Mouse (Mus musculus) kidney, postnatal 14 days (tissue): ENCODE data around the gene 6430571L13Rik.

Experiments
- DNase-seq: peaks from one replicate; pipeline ENCODE4 v3.0.0; 2022; ENCODE audit warnings: mixed read lengths

Gene 6430571L13Rik

GRCm38 (mm10) chr9:107340911-107341645, 676 bp downstream of the 6430571L13Rik start:
- DNase-seq: no peak

- DNase-seq: no peak
Observed at GRCm38 (mm10) chr9:107342201-107342709, 1.9 kb downstream of the 6430571L13Rik start.

GRCm38 (mm10) chr9:107343146-107343943, 2.9 kb downstream of the 6430571L13Rik start:
- DNase-seq: peak; percentile 36

- DNase-seq: no peak
Observed at GRCm38 (mm10) chr9:107344027-107344426, 3.6 kb downstream of the 6430571L13Rik start.

- no peak for DNase-seq
Observed at GRCm38 (mm10) chr9:107346081-107346480, 5.7 kb downstream of the 6430571L13Rik start.

GRCm38 (mm10) chr9:107347586-107348183, 7.3 kb downstream of the 6430571L13Rik start:
- no peak for DNase-seq

- DNase-seq: no peak
Observed at GRCm38 (mm10) chr9:107349321-107349720, 8.9 kb downstream of the 6430571L13Rik start.

GRCm38 (mm10) chr9:107354826-107355225, 14.4 kb downstream of the 6430571L13Rik start:
- DNase-seq: no peak

GRCm38 (mm10) chr9:107355870-107356765, 15.7 kb downstream of the 6430571L13Rik start:
- DNase-seq: peak; percentile 76

GRCm38 (mm10) chr9:107357651-107358050, 17.2 kb downstream of the 6430571L13Rik start:
- peak; percentile 72 for DNase-seq

- no peak for DNase-seq
Observed at GRCm38 (mm10) chr9:107360989-107361388, 20.6 kb downstream of the 6430571L13Rik start.

GRCm38 (mm10) chr9:107366644-107367043, 26.2 kb downstream of the 6430571L13Rik start:
- DNase-seq: peak; percentile 62

- no peak for DNase-seq
Observed at GRCm38 (mm10) chr9:107368302-107368701, 27.9 kb downstream of the 6430571L13Rik start.

- no peak for DNase-seq
Observed at GRCm38 (mm10) chr9:107369270-107370105, 29.1 kb downstream of the 6430571L13Rik start.

- DNase-seq: no peak
Observed at GRCm38 (mm10) chr9:107370106-107370463, 29.7 kb downstream of the 6430571L13Rik start.

GRCm38 (mm10) chr9:107372441-107372840, 32.0 kb downstream of the 6430571L13Rik start:
- no peak for DNase-seq

GRCm38 (mm10) chr9:107374623-107375022, 34.2 kb downstream of the 6430571L13Rik start:
- DNase-seq: no peak

GRCm38 (mm10) chr9:107375451-107375850, 35.0 kb downstream of the 6430571L13Rik start:
- no peak for DNase-seq

GRCm38 (mm10) chr9:107377961-107378512, 37.6 kb downstream of the 6430571L13Rik start:
- peak; percentile 19 for DNase-seq

- peak; percentile 42 for DNase-seq
Observed at GRCm38 (mm10) chr9:107381723-107382122, 41.3 kb downstream of the 6430571L13Rik start.

- DNase-seq: no peak
Observed at GRCm38 (mm10) chr9:107384396-107384795, 44.0 kb downstream of the 6430571L13Rik start.
